Mouse (Mus musculus): ENCODE measurements around the gene Sprn.

DNA sequence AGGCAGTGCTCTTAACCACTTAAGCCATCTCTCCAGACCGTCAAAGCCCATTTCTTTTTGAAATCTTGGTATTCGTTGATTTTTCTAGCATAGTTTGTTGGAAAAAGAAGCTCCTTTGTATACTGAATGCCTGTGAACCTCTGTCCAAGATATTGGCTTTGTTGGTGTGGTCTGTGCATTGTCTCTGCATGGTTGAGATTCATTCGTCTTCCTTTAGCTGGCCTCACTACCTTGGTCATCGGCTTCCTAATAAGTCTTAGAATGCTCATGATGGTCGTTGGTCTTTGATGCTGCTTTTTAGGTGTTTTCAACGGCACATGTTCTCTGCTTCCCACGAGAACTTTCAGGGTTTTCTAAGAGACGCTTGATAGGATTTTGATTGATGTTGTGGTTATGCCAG is 41.3 kb upstream of the Sprn start:
- TF ChIP-seq CTCF (IDR thresholded peaks at IDR 0.05; ENCODE audit: low read depth) (no peak), EP300 (IDR thresholded peaks at IDR 0.05; ENCODE audit: low read depth) (no peak)

Measured in liver, postnatal 0 days (tissue).